Comparison of ENCODE assay signal across 8 mouse cellular contexts in genomic region chr17:28524009-28524695, GRCm38 (mm10). TPM values are rescaled to one million over a fixed set of nuclear protein-coding genes. Genes with fewer than 3 reads are reported as not detected.
DNase-seq lines count a peak whose midpoint lies in the region; ATAC-seq and TF ChIP-seq lines count a peak whose summit lies in the region.
"Had no signal": no experiment of that assay in that cellular context is flagged by ENCODE, and none has a peak within 500 bp of the region (broad histone marks: within the 10 kb centered on the region; RNA-seq: fewer than 3 reads in every experiment).

No protein-coding gene starts in this region.

- peak overlapping the region; percentile 99 for H3K4me2 ChIP-seq in intestine, embryonic 15.5 days (replicated peaks)
- H3K4me2 ChIP-seq in neural tube, embryonic 14.5 days (ENCODE audit: low read depth, low read length), result peak overlapping the region; percentile 79; the same call in 1 of the 2 replicates

- no peaks in the 10 kb centered on the region for H3K27me3 ChIP-seq in intestine, embryonic 15.5 days (replicated peaks)
- H3K27me3 ChIP-seq in neural tube, embryonic 14.5 days (ENCODE audit: control insufficient read depth, insufficient read depth, low read length), result no peaks in the 10 kb centered on the region

- H3K4me1 ChIP-seq in cortical plate, adult 2 months (ENCODE audit: control insufficient read depth, insufficient read depth, low read length), result peaks cover 9% of the 10 kb centered on the region; the same call in 1 of the 2 replicates
- peaks cover 20% of the 10 kb centered on the region for H3K4me1 ChIP-seq in intestine, embryonic 15.5 days (replicated peaks)
- H3K4me1 ChIP-seq in neural tube, embryonic 14.5 days (ENCODE audit: control insufficient read depth, insufficient read depth, low read length), result no peaks in the 10 kb centered on the region

- peak; percentile 40 for DNase-seq in kidney, adult 9 months
- no peak for DNase-seq in kidney, postnatal 14 days
- DNase-seq in left cerebral cortex, postnatal 10 days (ENCODE audit: extremely low spot score in 1 of 2, low spot score in 2 of 2), result no peak
- no peak for DNase-seq in layer of hippocampus, adult 9-11 months

- no peaks in the 10 kb centered on the region for H3K36me3 ChIP-seq in intestine, embryonic 15.5 days
- no peaks in the 10 kb centered on the region for H3K36me3 ChIP-seq in neural tube, embryonic 14.5 days (ENCODE audit: control insufficient read depth, insufficient read depth, low read length)

- H3K9ac ChIP-seq in intestine, embryonic 15.5 days, result no peak overlapping the region
- no peak overlapping the region for H3K9ac ChIP-seq in neural tube, embryonic 14.5 days (replicated peaks; ENCODE audit: low read depth, low read length)

- no peak overlapping the region for H3K27ac ChIP-seq in cortical plate, adult 2 months (ENCODE audit: insufficient read depth, low read length)
- no peak overlapping the region for H3K27ac ChIP-seq in intestine, embryonic 15.5 days
- H3K27ac ChIP-seq in neural tube, embryonic 14.5 days (ENCODE audit: low read depth, low read length), result no peak overlapping the region

- no peak for ATAC-seq in intestine, embryonic 15.5 days
- no peak for ATAC-seq in neural tube, embryonic 14.5 days (ENCODE audit: low read depth)

- no peak for TF ChIP-seq CTCF in cortical plate, adult 2 months (IDR thresholded peaks at IDR 0.05; ENCODE audit: extremely low read depth, insufficient read depth, low read length)

- no peaks in the 10 kb centered on the region for H3K9me3 ChIP-seq in intestine, embryonic 15.5 days
- no peaks in the 10 kb centered on the region for H3K9me3 ChIP-seq in neural tube, embryonic 14.5 days (ENCODE audit: control insufficient read depth, low read length)

- no peak overlapping the region; the same call in 1 of the 2 replicates for H3K4me3 ChIP-seq in cortical plate, adult 2 months (ENCODE audit: insufficient read depth, low read length)
- 0 out of 2 replicates have a peak overlapping the region, but pooled peaks have one; percentile 69 for H3K4me3 ChIP-seq in intestine, embryonic 15.5 days (replicated peaks)
- peak overlapping the region; percentile 55; the same call in 1 of the 2 replicates for H3K4me3 ChIP-seq in neural tube, embryonic 14.5 days (ENCODE audit: low read depth, low read length)

- TF ChIP-seq POLR2A in cortical plate, adult 2 months (IDR thresholded peaks at IDR 0.05; ENCODE audit: extremely low read depth, insufficient read depth, low read length), result 0 out of 2 replicates have a peak, but pooled peaks have one; percentile 1

- intact Hi-C loops in left cerebral cortex, postnatal 10 days (cut with DNase I), result loop anchor here (10.0 kb wide), 1 partner anchor 299 kb away; no protein-coding TSS in a partner anchor

- WGBS in intestine, embryonic 15.5 days, result 83% methylated on average over 23 of the region's 23 CpGs
- 89% methylated on average over 23 of the region's 23 CpGs for WGBS in neural tube, embryonic 14.5 days

RNA-seq across cellular contexts. Expression of gene Armc12, which starts 6.5 kb away (rescaled TPM):
- not detected in 2 replicates for polyA plus RNA-seq in cortical plate, adult 2 months (2012; rRNA removed)
- not detected in 2 replicates for polyA plus RNA-seq in intestine, embryonic 15.5 days (2015; fragmentation: Nextera tagmentation; extraction: Ambion mirVana)
- not detected in 2 replicates for polyA plus RNA-seq in neural tube, embryonic 14.5 days (2014; fragmentation: Nextera tagmentation; extraction: Ambion mirVana)
- not detected for total RNA-seq in left cerebral cortex, postnatal 10 days (2021)
- total RNA-seq: left cerebral cortex, adult 8-10 months had no signal

RNA-seq across cellular contexts. Expression of gene Fkbp5, which starts 6.8 kb away (rescaled TPM):
- polyA plus RNA-seq in cortical plate, adult 2 months (2012; rRNA removed), result 13.5 and 17.7 TPM in 2 replicates
- polyA plus RNA-seq in intestine, embryonic 15.5 days (2015; fragmentation: Nextera tagmentation; extraction: Ambion mirVana), result 25.9 and 26.6 TPM in 2 replicates
- polyA plus RNA-seq in neural tube, embryonic 14.5 days (2014; fragmentation: Nextera tagmentation; extraction: Ambion mirVana), result 9.9 and 11.1 TPM in 2 replicates
- total RNA-seq in left cerebral cortex, postnatal 10 days (2021), result 10 to 100 TPM; 26.8 to 50.6 TPM

RNA-seq across cellular contexts. Expression of gene Clpsl2, which starts 25.1 kb away (rescaled TPM):
- polyA plus RNA-seq in cortical plate, adult 2 months (2012; rRNA removed), result not detected in 2 replicates
- not detected in 2 replicates for polyA plus RNA-seq in intestine, embryonic 15.5 days (2015; fragmentation: Nextera tagmentation; extraction: Ambion mirVana)
- not detected in 2 replicates for polyA plus RNA-seq in neural tube, embryonic 14.5 days (2014; fragmentation: Nextera tagmentation; extraction: Ambion mirVana)
- not detected for total RNA-seq in left cerebral cortex, postnatal 10 days (2021)
- total RNA-seq: left cerebral cortex, adult 8-10 months had no signal

RNA-seq across cellular contexts. Expression of gene Clps, which starts 36.4 kb away (rescaled TPM):
- not detected in 2 replicates for polyA plus RNA-seq in cortical plate, adult 2 months (2012; rRNA removed)
- 958 and 2,971 TPM in 2 replicates for polyA plus RNA-seq in intestine, embryonic 15.5 days (2015; fragmentation: Nextera tagmentation; extraction: Ambion mirVana)
- polyA plus RNA-seq in neural tube, embryonic 14.5 days (2014; fragmentation: Nextera tagmentation; extraction: Ambion mirVana), result not detected in 2 replicates
- not detected for total RNA-seq in left cerebral cortex, postnatal 10 days (2021)
- total RNA-seq: left cerebral cortex, adult 8-10 months had no signal

RNA-seq across cellular contexts. Expression of gene Lhfpl5, which starts 51.3 kb away (rescaled TPM):
- 4.5 and 5.1 TPM in 2 replicates for polyA plus RNA-seq in cortical plate, adult 2 months (2012; rRNA removed)
- polyA plus RNA-seq in intestine, embryonic 15.5 days (2015; fragmentation: Nextera tagmentation; extraction: Ambion mirVana), result 1.3 and 1.8 TPM in 2 replicates
- 12.7 and 18.1 TPM in 2 replicates for polyA plus RNA-seq in neural tube, embryonic 14.5 days (2014; fragmentation: Nextera tagmentation; extraction: Ambion mirVana)
- 1 to 10 TPM; 4.3 to 5.1 TPM for total RNA-seq in left cerebral cortex, postnatal 10 days (2021)
